Comparison of ENCODE assay signal across 17 mouse cellular contexts in the genomic region with DNA sequence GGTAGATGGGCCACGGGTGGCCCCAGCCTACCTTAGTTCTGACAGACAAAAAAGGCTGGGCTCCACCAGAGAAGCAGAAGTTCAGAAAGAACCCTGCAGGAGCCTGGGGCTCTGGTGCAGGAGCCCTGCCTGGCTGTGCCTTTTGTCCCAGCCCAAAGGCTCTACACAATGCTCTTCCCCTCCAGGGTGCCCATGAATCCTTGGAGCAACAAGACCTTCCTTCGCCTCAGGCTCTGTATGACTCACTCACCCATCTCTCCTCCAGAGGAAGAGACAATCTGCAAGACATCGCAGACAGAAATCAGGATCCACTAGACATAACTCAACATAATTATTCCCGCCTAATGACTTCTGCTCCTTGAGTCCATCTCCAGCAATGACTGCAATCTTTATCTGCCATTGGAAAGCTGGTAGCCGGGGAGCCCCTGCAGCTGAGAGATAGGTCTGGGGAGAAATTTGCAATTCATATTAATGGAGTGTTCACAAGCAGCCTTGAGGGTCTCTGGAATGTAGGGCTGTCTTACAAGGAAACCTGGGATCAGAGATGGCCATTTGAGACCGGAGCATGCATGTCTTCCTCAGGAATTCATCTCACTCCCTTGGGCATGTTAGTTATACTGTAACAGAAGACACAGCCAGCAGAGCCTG.
A peak's percentile ranks its signal among the peaks of the same experiment; 100 is the strongest.
DNase-seq lines count a peak whose midpoint lies in the region; ATAC-seq and TF ChIP-seq lines count a peak whose summit lies in the region.
"Had no signal": no experiment of that assay in that cellular context is flagged by ENCODE, and none has a peak within 500 bp of the region (broad histone marks: within the 10 kb centered on the region; RNA-seq: fewer than 3 reads in every experiment).

No protein-coding gene starts in this region.

- no peak for ATAC-seq in midbrain, postnatal 0 days (ENCODE audit: low FRiP score)
- ATAC-seq in hindbrain, embryonic 15.5 days (ENCODE audit: low FRiP score, low read depth): 0 out of 2 replicates have a peak, but pooled peaks have one; percentile 33
- ATAC-seq: forebrain, postnatal 0 days; intestine, embryonic 15.5 days had no signal

- no peak for TF ChIP-seq CTCF in midbrain, postnatal 0 days (IDR thresholded peaks at IDR 0.05)
- no peak for TF ChIP-seq CTCF in gastrocnemius, adult 2 months (IDR thresholded peaks at IDR 0.05)

- no peak overlapping the region for H3K4me3 ChIP-seq in midbrain, embryonic 10.5 days
- H3K4me3 ChIP-seq in midbrain, postnatal 0 days (ENCODE audit: low read depth, low read length): no peak overlapping the region
- no peak overlapping the region for H3K4me3 ChIP-seq in hindbrain, embryonic 15.5 days
- no peak overlapping the region for H3K4me3 ChIP-seq in myocyte
- no peak overlapping the region for H3K4me3 ChIP-seq in gastrocnemius, adult 2 months
- H3K4me3 ChIP-seq: intestine, embryonic 15.5 days had no signal

- TF ChIP-seq POLR2A in myocyte (IDR thresholded peaks at IDR 0.05; ENCODE audit: insufficient read length, low read depth): no peak

- WGBS in midbrain, embryonic 10.5 days: 65% methylated on average over 6 of the region's 6 CpGs
- 34% methylated on average over 6 of the region's 6 CpGs for WGBS in midbrain, postnatal 0 days
- 35% methylated on average over 6 of the region's 6 CpGs for WGBS in hindbrain, embryonic 15.5 days

- peaks cover 2% of the 10 kb centered on the region for H3K36me3 ChIP-seq in midbrain, embryonic 10.5 days
- H3K36me3 ChIP-seq in midbrain, postnatal 0 days (ENCODE audit: insufficient read depth, low read length): no peaks in the 10 kb centered on the region
- H3K36me3 ChIP-seq in hindbrain, embryonic 15.5 days: no peaks in the 10 kb centered on the region
- no peaks in the 10 kb centered on the region for H3K36me3 ChIP-seq in myocyte (ENCODE audit: control insufficient read depth, insufficient read depth)
- H3K36me3 ChIP-seq: intestine, embryonic 15.5 days had no signal

- DNase-seq in midbrain, embryonic 10.5 days (ENCODE audit: low spot score): no peak
- DNase-seq in midbrain, postnatal 0 days (ENCODE audit: low spot score): no peak
- peak; percentile 95 for DNase-seq in ZHBTc4 (ENCODE audit: low read depth, low spot score)
- no peak for DNase-seq in gastrocnemius, adult 2 months
- DNase-seq in heart, postnatal 36 days: no peak
- no peak for DNase-seq in thymus, postnatal 10 days (ENCODE audit: low spot score in 2 of 2)
- DNase-seq: adrenal gland, adult 2 months; cerebellum, adult 8-10 months; embryo, embryonic 11 days; forebrain, postnatal 0 days; heart, postnatal 10 days; kidney, postnatal 14 days; layer of hippocampus, adult 9-11 months; lung, embryonic 14.5 days had no signal

- H3K27me3 ChIP-seq in midbrain, embryonic 10.5 days (ENCODE audit: low read depth, poor library complexity, severe bottlenecking): no peaks in the 10 kb centered on the region
- H3K27me3 ChIP-seq in midbrain, postnatal 0 days (ENCODE audit: insufficient read depth, low read length): no peaks in the 10 kb centered on the region
- no peaks in the 10 kb centered on the region for H3K27me3 ChIP-seq in hindbrain, embryonic 15.5 days
- no peaks in the 10 kb centered on the region for H3K27me3 ChIP-seq in myocyte (ENCODE audit: control insufficient read depth, insufficient read depth, insufficient read length)
- H3K27me3 ChIP-seq: intestine, embryonic 15.5 days had no signal

- no peak overlapping the region for H3K4me2 ChIP-seq in midbrain, postnatal 0 days (ENCODE audit: low read depth, low read length, poor library complexity, severe bottlenecking)
- H3K4me2 ChIP-seq in hindbrain, embryonic 15.5 days: no peak overlapping the region
- peak overlapping the region; percentile 35 for H3K4me2 ChIP-seq in myocyte (ENCODE audit: low read depth)
- H3K4me2 ChIP-seq: intestine, embryonic 15.5 days; lung, embryonic 14.5 days had no signal

- peaks cover 86% of the 10 kb centered on the region for H3K79me2 ChIP-seq in myocyte (ENCODE audit: control insufficient read depth, insufficient read depth)

- no peak overlapping the region for H3ac ChIP-seq in myocyte (ENCODE audit: control insufficient read depth, insufficient read length)

- H3K9ac ChIP-seq in midbrain, postnatal 0 days (replicated peaks; ENCODE audit: low read length, poor library complexity, severe bottlenecking): no peak overlapping the region
- H3K9ac ChIP-seq in hindbrain, embryonic 15.5 days: no peak overlapping the region
- H3K9ac ChIP-seq: forebrain, postnatal 0 days; intestine, embryonic 15.5 days; lung, embryonic 14.5 days had no signal

- peak overlapping the region; percentile 57 for H3K27ac ChIP-seq in midbrain, embryonic 10.5 days (replicated peaks)
- no peak overlapping the region for H3K27ac ChIP-seq in midbrain, postnatal 0 days (ENCODE audit: low read depth, low read length)
- H3K27ac ChIP-seq in hindbrain, embryonic 15.5 days (replicated peaks): no peak overlapping the region
- no peak overlapping the region for H3K27ac ChIP-seq in gastrocnemius, adult 2 months
- H3K27ac ChIP-seq: intestine, embryonic 15.5 days had no signal

- intact Hi-C loops in gastrocnemius, adult 2 months (cut with DNase I): no loop called here
- intact Hi-C loops in heart, postnatal 36 days (cut with DNase I): no loop called here

- H3K4me1 ChIP-seq in midbrain, embryonic 10.5 days: peaks cover 27% of the 10 kb centered on the region
- no peaks in the 10 kb centered on the region for H3K4me1 ChIP-seq in midbrain, postnatal 0 days (ENCODE audit: insufficient read depth, low read length)
- peaks cover 8% of the 10 kb centered on the region; the same call in 1 of the 2 replicates for H3K4me1 ChIP-seq in hindbrain, embryonic 15.5 days (replicated peaks)
- H3K4me1 ChIP-seq: intestine, embryonic 15.5 days had no signal

- H3K9me3 ChIP-seq in midbrain, embryonic 10.5 days (replicated peaks): no peaks in the 10 kb centered on the region
- H3K9me3 ChIP-seq in midbrain, postnatal 0 days (ENCODE audit: low read length): no peaks in the 10 kb centered on the region
- H3K9me3 ChIP-seq in hindbrain, embryonic 15.5 days: no peaks in the 10 kb centered on the region
- H3K9me3 ChIP-seq: intestine, embryonic 15.5 days had no signal

TF ChIP-seq in myocyte, 11 proteins besides CTCF, POLR2A, EP300 and RAD21:
- TF ChIP-seq MYOG (IDR thresholded peaks at IDR 0.05; ENCODE audit: control insufficient read depth in 1 of 3, insufficient read depth in 1 of 3, insufficient read length in 2 of 3, low read depth in 2 of 3) (no peak), POLR2AphosphoS2 (IDR thresholded peaks at IDR 0.05; ENCODE audit: insufficient read length, low read depth) (no peak), SRF (IDR thresholded peaks at IDR 0.05; ENCODE audit: control insufficient read depth, insufficient read length, low read depth) (no peak), USF1 (IDR thresholded peaks at IDR 0.05; ENCODE audit: low read depth) (no peak), CEBPB (IDR thresholded peaks at IDR 0.05; ENCODE audit: insufficient read depth, poor library complexity, severe bottlenecking) (no peak), MAX (IDR thresholded peaks at IDR 0.05; ENCODE audit: low read depth) (no peak), TCF3 (IDR thresholded peaks at IDR 0.05; ENCODE audit: insufficient read length, low read depth) (no peak), TCF12 (IDR thresholded peaks at IDR 0.05; ENCODE audit: insufficient read depth, poor library complexity, severe bottlenecking) (no peak), MYOD1 (IDR thresholded peaks at IDR 0.05; ENCODE audit: control insufficient read depth in 1 of 3, insufficient read length in 2 of 3, low read depth in 2 of 3) (no peak), REST (IDR thresholded peaks at IDR 0.05; ENCODE audit: insufficient read depth, insufficient read length) (no peak), E2F4 (IDR thresholded peaks at IDR 0.05; ENCODE audit: insufficient read depth) (no peak)
